Mouse (Mus musculus) c-Kit-negative CD71-positive TER-119-positive erythroid progenitor cells, embryonic 14.5 days (primary cell): ENCODE measurements around the gene Prkg1.

Experiments used
- DNase-seq: peaks from one replicate; pipeline ENCODE4 v3.0.0-alpha.2; 2013; ENCODE audit warnings: low read depth, low spot score

Gene Prkg1

GRCm38 (mm10) chr19:31764801-31765340 is at the start of gene Prkg1:
Gene Prkg1, minus strand, starts transcription at chr19:31765033.
- no peak for DNase-seq

GRCm38 (mm10) chr19:31813087-31813486 is 48.3 kb upstream of the Prkg1 start:
- DNase-seq: no peak

- DNase-seq: no peak
Measured at GRCm38 (mm10) chr19:31811371-31811770, 46.5 kb upstream of the Prkg1 start.

GRCm38 (mm10) chr19:31805391-31805790 is 40.6 kb upstream of the Prkg1 start:
- DNase-seq: no peak

GRCm38 (mm10) chr19:31795485-31796046 is 30.7 kb upstream of the Prkg1 start:
- DNase-seq: no peak

GRCm38 (mm10) chr19:31791724-31792123 is 26.9 kb upstream of the Prkg1 start:
- no peak for DNase-seq

- DNase-seq: no peak
Measured at GRCm38 (mm10) chr19:31781521-31782018, 16.7 kb upstream of the Prkg1 start.

- peak; percentile 3 for DNase-seq
Measured at GRCm38 (mm10) chr19:31781077-31781476, 16.2 kb upstream of the Prkg1 start.

GRCm38 (mm10) chr19:31780222-31780621 is 15.4 kb upstream of the Prkg1 start:
- no peak for DNase-seq

- no peak for DNase-seq
Measured at GRCm38 (mm10) chr19:31779021-31779420, 14.2 kb upstream of the Prkg1 start.

- no peak for DNase-seq
Measured at GRCm38 (mm10) chr19:31767004-31767403, 2.2 kb upstream of the Prkg1 start.

GRCm38 (mm10) chr19:31765451-31765850 is 618 bp upstream of the Prkg1 start:
- no peak for DNase-seq

GRCm38 (mm10) chr19:31763951-31764800 is 657 bp downstream of the Prkg1 start:
- DNase-seq: no peak

GRCm38 (mm10) chr19:31763246-31763821 is 1.5 kb downstream of the Prkg1 start:
- no peak for DNase-seq

- DNase-seq: no peak
Measured at GRCm38 (mm10) chr19:31762411-31763245, 2.2 kb downstream of the Prkg1 start.

- no peak for DNase-seq
Measured at GRCm38 (mm10) chr19:31759855-31760254, 5.0 kb downstream of the Prkg1 start.

- DNase-seq: peak; percentile 12
Measured at GRCm38 (mm10) chr19:31755929-31756792, 8.7 kb downstream of the Prkg1 start.

- DNase-seq: no peak
Measured at GRCm38 (mm10) chr19:31754642-31755287, 10.1 kb downstream of the Prkg1 start.

- no peak for DNase-seq
Measured at GRCm38 (mm10) chr19:31750976-31751676, 13.7 kb downstream of the Prkg1 start.
